Mouse (Mus musculus) splenic B cell, adult 2 months (primary cell): ENCODE results near the gene Eml4.
A peak's percentile ranks its signal among the peaks of the same experiment; 100 is the strongest.

Experiments used
- DNase-seq: peaks from one replicate; pipeline ENCODE4 v3.0.0-alpha.2; 2011; ENCODE audit warnings: low read depth, low spot score
- H3K27me3 ChIP-seq: 2 replicates; pipeline ENCODE4 v1.6.1; 2012; ENCODE audit warnings: mild to moderate bottlenecking, low read length, moderate library complexity, mixed read lengths; ENCODE audit not compliant: control insufficient read depth, poor library complexity, insufficient read depth, severe bottlenecking
- H3K36me3 ChIP-seq: 2 replicates; pipeline ENCODE4 v1.6.1; 2012; ENCODE audit warnings: mild to moderate bottlenecking, low read length, moderate library complexity, mixed read lengths; ENCODE audit not compliant: control insufficient read depth, poor library complexity, insufficient read depth, severe bottlenecking

Eml4 gene

DNA sequence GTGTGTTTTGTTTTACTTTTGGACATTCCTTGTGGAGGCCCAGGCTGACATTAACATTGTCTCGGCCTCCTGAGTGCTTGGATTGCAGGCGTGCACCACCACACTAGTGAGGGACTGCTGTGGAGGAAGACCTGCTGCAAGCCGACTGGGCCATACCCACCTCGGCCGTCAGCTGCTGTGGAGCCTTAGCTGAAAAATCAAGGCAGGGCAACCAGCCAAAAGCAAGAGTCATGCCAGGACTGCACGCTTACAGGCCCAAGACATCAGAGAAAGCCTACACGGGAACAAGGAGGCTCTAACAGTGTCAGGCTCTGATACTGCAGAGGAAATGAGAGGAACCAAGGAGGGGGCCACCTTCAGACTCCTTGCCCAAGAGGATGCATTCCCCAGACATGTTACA, 130.8 kb downstream of the Eml4 start:
- Histone ChIP-seq H3K36me3 (peaks cover 7% of the 10 kb centered on the region), H3K27me3 (no peaks in the 10 kb centered on the region; the same call in 1 of the 2 replicates)
- no peak for DNase-seq

DNA sequence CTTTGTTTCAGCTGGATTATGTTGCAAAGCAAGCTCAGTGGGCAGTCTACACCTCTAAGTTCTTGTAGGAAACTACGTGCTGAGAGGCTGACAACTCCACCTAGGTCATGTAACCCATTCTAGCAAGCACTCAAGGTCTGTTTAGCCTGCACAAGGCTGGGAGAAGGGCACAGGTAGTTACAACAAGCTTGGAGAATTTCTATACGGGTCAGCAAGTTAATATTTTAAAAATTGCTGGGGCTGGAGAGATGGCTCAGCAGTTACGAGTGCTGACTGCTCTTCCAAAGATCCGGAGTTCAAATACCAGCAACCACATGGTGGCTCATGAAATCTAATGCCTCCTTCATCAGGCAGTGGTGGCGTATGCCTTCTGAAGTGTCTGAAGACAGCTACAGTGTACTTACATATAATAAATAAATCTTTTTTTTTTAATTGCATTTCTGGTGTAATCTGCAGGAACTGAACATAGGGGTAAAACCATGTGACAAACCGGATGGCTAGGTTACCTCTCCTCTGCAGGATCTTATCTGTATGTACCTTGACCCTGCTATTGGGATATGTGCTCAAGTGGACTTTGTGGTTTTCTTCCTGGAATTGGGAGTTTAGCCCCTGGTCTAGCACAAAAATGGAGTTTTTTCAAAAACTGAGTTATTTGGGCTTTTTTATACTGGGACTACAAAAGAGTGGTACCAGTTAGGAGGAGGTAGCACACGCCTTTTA, 132.2 kb downstream of the Eml4 start:
- H3K36me3 ChIP-seq: peaks cover 7% of the 10 kb centered on the region
- no peak for DNase-seq
- H3K27me3 ChIP-seq: no peaks in the 10 kb centered on the region; the same call in 1 of the 2 replicates

DNA sequence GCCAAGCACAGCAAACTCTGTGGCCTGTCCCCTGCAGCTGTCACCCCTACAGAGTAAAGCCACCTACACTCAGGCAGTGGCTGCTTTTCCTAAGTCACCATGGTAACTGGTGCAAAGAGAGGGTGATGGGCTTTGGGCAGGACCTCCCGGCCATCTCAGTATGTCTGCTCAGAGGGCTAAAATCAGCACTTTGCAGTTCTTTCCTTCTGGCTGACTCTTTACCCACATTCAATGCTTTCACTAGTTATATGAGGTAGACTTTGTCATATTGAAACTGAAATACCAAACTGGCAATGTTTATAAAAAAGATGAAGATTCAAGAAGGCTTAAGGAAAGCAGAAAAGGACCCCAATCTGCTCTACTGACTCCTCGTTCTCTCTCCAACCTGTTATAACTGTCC, 133.1 kb downstream of the Eml4 start:
- DNase-seq: no peak

DNA sequence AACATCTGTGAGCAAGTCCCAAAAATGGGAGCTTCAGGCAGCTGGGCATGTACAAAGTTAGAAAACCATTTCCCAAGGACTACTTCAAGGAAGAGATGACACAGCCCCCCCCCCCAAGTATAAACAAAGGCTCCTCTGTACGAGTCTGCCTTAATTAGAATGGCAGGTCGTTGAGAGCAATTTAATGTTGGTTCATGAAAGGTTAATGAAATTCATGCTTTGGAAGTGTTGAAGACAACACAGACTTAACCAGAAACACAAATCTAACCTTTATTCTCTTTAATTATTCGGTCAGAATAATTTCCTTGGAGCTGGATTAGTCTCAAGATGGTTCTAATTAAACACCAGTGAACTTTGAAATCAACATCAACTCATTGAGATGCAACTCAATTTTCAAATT, 137.0 kb downstream of the Eml4 start:
- no peaks in the 10 kb centered on the region; the same call in 1 of the 2 replicates for H3K27me3 ChIP-seq

More for the DNA sequence above, 133.1 kb downstream of the Eml4 start:
- Histone ChIP-seq H3K27me3 (no peaks in the 10 kb centered on the region; the same call in 1 of the 2 replicates), H3K36me3 (peaks cover 7% of the 10 kb centered on the region)

DNA sequence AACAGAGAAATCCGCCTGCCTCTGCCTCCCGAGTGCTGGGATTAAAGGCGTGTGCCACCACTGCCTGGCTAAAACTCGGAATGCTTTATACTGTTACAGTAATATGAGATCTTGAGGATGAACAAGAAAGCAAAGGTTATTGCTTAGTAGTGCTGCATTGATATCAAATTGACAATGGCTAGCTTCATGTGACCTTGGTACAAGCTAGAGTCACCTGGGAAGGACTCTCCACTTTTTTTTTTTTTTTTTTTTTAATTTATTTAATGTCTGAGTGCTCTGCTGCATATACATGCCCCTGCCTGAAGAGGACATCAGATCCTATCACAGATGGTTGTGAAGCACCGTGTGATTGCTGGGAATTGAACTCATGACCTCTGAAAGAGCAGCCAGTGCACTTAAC, 148.2 kb downstream of the Eml4 start:
- Histone ChIP-seq H3K27me3 (no peaks in the 10 kb centered on the region), H3K36me3 (peaks cover 7% of the 10 kb centered on the region; the same call in 1 of the 2 replicates)
- no peak for DNase-seq

More for the DNA sequence above, 137.0 kb downstream of the Eml4 start:
- no peak for DNase-seq
- no peaks in the 10 kb centered on the region for H3K36me3 ChIP-seq

DNA sequence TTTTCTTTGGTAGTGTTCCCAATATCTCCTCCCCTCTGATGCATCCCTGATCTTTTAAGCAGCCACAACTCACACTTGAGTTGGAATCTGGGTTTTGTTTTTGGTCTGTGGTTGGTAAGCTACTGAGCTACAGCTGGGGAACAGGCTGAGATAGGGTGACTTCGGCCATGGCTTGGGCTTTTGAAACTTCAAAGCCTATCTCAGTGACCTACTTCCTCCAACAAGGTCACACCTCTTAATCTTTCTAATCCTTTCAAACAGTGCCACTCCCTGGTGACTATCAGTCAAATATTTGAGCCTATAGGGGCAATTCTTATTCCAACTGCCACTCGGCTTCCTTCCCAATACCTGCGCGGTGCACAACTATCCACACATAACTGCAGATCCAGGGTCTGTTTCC, 149.0 kb downstream of the Eml4 start:
- H3K27me3 ChIP-seq: no peaks in the 10 kb centered on the region
- peaks cover 7% of the 10 kb centered on the region; the same call in 1 of the 2 replicates for H3K36me3 ChIP-seq
- no peak for DNase-seq

DNA sequence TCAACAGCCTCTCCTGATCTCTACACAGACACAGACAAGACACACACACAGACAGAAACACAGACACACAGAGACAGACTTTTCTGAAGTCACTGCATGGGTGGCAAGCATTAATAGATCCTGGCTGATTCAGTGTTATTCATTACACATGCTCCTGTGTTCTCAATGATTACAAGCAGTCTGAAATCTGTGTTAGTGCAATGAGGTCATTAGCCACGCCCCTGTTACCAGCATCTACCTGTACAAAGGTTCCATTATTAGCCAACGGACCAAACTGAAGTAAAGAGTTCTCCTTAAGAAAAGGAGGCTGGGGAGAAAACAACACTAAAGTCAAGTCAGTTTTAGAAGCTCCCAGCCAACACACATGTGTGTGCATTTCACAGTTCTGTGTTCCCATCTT, 153.0 kb downstream of the Eml4 start:
- H3K36me3 ChIP-seq: peaks cover 7% of the 10 kb centered on the region; the same call in 1 of the 2 replicates
- H3K27me3 ChIP-seq: no peaks in the 10 kb centered on the region
- no peak for DNase-seq

DNA sequence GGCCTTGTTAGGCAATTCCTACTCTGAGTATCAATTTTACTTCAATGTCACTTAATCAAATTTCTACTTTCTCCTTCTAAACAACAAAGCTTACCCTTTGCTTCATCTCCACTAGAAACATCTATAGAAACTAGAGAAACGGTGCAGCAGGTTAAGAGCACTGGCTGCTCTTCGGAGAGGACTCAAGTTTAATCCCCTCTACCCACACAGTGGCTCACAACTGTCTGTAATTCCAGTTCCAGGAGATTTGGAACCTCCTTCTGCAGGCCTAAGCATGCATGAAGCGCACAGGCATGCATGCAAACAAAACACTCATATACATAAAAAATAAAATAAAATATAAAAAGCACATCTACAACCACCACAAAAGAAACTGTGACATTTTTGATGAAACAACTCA, 161.4 kb downstream of the Eml4 start:
- Histone ChIP-seq H3K27me3 (no peaks in the 10 kb centered on the region), H3K36me3 (no peaks in the 10 kb centered on the region)
- no peak for DNase-seq

DNA sequence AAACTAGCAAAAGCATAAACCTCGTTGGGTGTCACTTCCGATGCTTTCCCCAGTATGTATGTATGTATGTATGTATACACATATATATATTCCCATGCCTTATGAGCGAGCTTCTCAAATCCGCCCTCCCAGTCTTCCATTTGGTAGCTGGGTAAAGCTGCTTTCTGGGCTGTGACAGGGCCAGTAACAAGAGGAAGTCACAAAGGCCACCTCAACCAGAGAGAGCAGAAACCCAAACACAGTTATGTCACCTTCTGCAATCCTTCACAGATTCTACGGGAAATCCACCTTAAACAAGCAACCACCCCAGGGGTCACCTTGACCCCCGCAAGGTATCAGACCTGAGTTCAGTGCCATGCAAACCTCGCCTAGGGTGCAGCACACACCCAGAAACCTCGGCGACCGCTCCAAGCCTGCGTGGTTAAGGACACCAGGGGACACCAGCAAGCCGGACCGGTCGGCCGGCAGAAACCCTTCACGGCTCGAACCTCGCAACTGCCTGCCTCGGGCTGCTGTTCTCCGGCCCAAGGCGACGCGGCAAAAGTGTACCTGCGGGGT, 163.0 kb downstream of the Eml4 start:
- DNase-seq: peak; percentile 46
- no peaks in the 10 kb centered on the region for H3K36me3 ChIP-seq
- no peaks in the 10 kb centered on the region for H3K27me3 ChIP-seq

DNA sequence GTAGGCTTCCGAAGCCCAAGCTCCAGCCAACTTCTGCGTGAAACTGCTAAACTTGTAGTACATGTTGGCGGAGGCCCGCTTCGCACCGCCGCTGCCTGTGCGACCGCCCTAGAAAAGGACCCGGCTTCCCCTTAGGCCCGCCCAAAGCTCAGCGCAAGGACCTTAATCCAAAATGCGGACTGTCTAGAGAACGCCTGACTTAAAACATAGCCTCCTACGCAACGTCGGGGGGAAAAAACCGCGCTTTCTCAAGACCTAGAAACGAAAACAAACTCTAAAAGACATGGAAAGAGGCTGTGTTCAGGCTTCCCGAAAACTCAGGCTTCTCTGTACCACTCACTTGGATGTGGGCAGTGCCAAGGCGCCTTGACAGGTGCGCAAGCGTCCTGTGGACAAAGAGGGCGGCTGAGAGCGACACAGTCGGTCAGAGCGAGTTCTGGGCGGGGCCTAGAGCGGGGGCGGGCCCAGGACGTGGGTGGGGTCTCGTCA, 163.5 kb downstream of the Eml4 start:
- Histone ChIP-seq H3K27me3 (no peaks in the 10 kb centered on the region), H3K36me3 (no peaks in the 10 kb centered on the region)
- DNase-seq: peak; percentile 94

DNA sequence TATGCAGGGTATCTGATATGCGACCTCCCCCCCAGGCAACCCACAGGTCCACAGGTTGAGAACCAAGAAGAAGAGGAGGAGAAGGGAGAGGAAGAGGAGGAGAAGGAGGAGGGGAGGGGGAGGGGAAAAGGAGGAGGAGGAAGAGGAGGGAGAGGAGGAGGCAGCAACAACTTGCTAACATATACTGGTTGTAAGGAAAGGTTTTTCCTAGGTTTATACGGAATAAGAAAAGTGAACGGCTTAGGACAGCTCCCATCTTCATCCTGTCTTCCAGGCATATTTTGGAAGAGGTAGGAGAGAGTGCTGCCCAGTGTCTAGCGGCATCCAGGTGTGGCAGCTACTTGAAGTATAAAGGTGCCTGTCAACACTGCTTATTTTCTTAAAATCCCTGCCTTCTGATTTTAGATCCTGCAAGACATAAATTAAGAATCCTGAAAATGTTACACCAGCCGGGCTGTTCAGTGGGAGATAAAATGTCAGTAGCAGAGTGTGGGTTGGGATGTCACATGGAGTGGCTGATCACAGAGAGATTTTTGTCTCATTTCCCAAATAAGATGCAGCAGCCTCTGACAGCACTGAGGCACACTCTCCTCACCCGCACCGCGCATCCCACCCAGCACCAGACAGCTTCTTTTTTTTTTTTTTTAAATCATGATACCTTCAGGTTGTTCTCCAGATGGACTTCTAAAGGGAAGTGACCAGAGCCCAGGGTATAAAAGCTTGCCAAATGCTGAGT, 166.7 kb downstream of the Eml4 start, which contains the start of gene Cox7a2l:
Gene Cox7a2l (minus strand): TSS at position 51 of the 736 bp plus-strand sequence.
- DNase-seq: no peak
- H3K27me3 ChIP-seq: no peaks in the 10 kb centered on the region

DNA sequence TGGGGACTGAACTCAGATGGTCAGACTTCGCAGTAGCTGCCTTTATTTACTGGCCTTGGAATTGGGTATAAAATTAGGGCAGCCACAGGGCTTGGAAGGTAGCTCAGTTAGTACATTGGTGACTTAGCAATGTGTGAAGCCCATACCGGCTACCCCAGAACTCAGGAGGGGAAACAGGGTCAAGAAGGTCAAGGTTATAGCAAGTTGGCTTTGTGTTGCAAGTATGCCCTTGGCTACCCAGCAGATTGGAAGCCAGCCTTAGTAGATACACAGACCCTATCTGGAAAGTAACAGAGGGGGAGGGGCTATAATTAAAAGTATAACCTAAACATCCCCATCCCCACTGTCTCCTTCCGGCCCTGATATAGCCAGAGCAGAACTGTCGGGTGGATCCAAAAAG, 171.2 kb downstream of the Eml4 start:
- no peak for DNase-seq
- H3K27me3 ChIP-seq: no peaks in the 10 kb centered on the region
- H3K36me3 ChIP-seq: no peaks in the 10 kb centered on the region

More for the DNA sequence above, 166.7 kb downstream of the Eml4 start, which contains the start of gene Cox7a2l:
- H3K36me3 ChIP-seq: no peaks in the 10 kb centered on the region

DNA sequence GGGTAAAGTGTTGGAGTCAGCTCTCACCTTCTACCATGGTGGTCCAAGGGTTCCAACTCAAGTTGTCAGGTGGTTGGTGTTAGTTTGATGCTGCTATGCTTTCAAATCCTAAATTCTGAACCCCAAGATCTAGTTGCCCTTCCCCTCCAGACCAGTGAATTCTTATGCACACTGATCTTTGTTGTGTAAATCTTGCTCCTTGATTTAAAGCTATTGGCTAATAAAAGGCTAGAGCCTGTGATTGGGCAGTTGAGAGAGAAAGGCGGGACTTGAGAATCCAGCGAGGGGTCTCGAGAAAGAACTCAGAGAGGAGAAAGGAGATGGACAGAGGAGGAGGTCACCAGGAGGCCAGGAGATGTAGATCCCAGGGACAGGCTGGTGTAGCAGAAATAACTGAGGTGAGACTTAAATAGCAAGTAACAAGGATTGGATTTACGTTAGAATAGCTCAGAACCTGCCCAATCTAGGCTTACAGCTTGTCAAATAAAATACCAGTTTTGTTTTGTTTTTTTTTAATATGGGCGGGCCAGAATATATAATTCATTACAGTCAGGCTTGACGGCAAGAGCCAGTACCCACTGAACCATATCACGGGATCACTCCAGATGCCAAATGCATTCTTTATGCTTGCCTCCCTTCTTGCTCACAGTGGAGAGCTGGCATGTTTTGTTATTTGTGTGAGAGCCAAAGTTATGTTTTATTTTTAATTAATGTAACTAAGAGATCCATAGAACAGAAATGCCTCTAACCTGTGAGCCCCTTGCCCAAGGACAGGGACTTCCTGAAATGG, 172.1 kb downstream of the Eml4 start:
- Histone ChIP-seq H3K36me3 (no peaks in the 10 kb centered on the region), H3K27me3 (no peaks in the 10 kb centered on the region)
- no peak for DNase-seq

DNA sequence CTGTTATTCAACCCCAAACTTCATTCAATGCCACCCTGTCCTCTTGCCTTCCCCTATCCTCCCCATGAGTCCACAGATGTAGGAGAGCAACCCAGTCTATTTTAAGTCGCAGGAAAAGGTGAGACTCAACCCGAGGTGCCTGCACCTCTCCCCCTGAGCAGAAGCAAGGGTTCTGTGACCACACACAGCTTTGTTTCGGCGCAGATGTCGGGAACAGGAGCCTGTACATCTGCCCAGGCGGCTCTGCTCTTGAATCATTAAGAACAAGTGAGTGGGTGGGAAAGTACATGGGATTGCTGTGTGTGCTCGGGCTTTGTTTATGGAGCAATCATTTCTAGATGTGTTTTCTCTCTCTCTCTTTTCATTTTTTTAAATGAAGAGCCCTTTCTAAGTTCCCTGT, 174.0 kb downstream of the Eml4 start:
- Histone ChIP-seq H3K27me3 (no peaks in the 10 kb centered on the region), H3K36me3 (no peaks in the 10 kb centered on the region)
- DNase-seq: no peak
